Mouse (Mus musculus) stomach, postnatal 0 days (tissue): ENCODE data around the gene Als2cr12. TPM values are rescaled to one million over a fixed set of nuclear protein-coding genes. Genes with fewer than 3 reads are reported as not detected.
A peak's percentile ranks its signal among the peaks of the same experiment; 100 is the strongest.
"Not testable (repeated sequence)": the region's sequence is repeated elsewhere in the genome, so short reads cannot be mapped to it uniquely, and the experiment has no call there.

ENCODE experiments used
- ATAC-seq: fragments of 200-750 bp; cut with Nextera tagmentation; 2 replicates; pipeline ENCODE4 v1.8.0; 2017; ENCODE audit not compliant: low FRiP score, low TSS enrichment
- DNase-seq: peaks from one replicate; pipeline ENCODE4 v3.0.0-alpha.2; 2016; ENCODE audit warnings: low spot score
- H3K27ac ChIP-seq: fragments of 300-500 bp; sonication (generic); replicated peaks from 2 replicates; pipeline ENCODE4 v1.5.1; 2014; ENCODE audit warnings: mild to moderate bottlenecking, control low read depth
- H3K27me3 ChIP-seq: fragments of 300-500 bp; sonication (generic); 2 replicates; pipeline ENCODE4 v1.6.1; 2014; ENCODE audit warnings: low read length; ENCODE audit not compliant: control insufficient read depth, insufficient read depth
- H3K36me3 ChIP-seq: fragments of 300-500 bp; sonication (generic); 2 replicates; pipeline ENCODE4 v1.6.1; 2014; ENCODE audit warnings: low read length, mixed read lengths; ENCODE audit not compliant: control insufficient read depth, insufficient read depth
- H3K4me1 ChIP-seq: fragments of 300-500 bp; sonication (generic); replicated peaks from 2 replicates; pipeline ENCODE4 v1.6.1; 2014; ENCODE audit warnings: antibody characterized with exemption; ENCODE audit not compliant: control insufficient read depth, insufficient read depth
- H3K4me2 ChIP-seq: fragments of 300-500 bp; sonication (generic); replicated peaks from 2 replicates; pipeline ENCODE4 v1.6.1; 2014; ENCODE audit warnings: low read depth, mild to moderate bottlenecking, control low read depth, moderate library complexity
- H3K4me3 ChIP-seq: fragments of 300-500 bp; sonication (generic); 2 replicates; pipeline ENCODE4 v1.5.1; 2014; ENCODE audit warnings: low read depth, low read length, control low read depth
- H3K9ac ChIP-seq: fragments of 300-500 bp; sonication (generic); 2 replicates; pipeline ENCODE4 v1.6.1; 2014; ENCODE audit warnings: mild to moderate bottlenecking, low read length, control low read depth, mixed read lengths
- H3K9me3 ChIP-seq: fragments of 300-500 bp; sonication (generic); 2 replicates; pipeline ENCODE4 v1.6.1; 2016; ENCODE audit warnings: low read length; ENCODE audit not compliant: control insufficient read depth
- CTCF ChIP-seq: IDR thresholded peaks from 2 replicates; pipeline ENCODE4 v1.5.1; 2016; ENCODE audit warnings: antibody characterized with exemption, low read depth, mild to moderate bottlenecking, moderate library complexity
- EP300 ChIP-seq: optimal IDR thresholded peaks from 2 replicates; pipeline ENCODE3; 2016; ENCODE audit warnings: antibody characterized with exemption
- WGBS: fragments of 180-500 bp; shearing (Covaris S2); extraction: QIAGEN DNeasy Blood & Tissue Kit; methylation state at CpG from one replicate; pipeline ENCODE4 v1.1.7; 2014; 5-methylcytosine and 5-hydroxymethylcytosine counted together
- polyA plus RNA-seq: library from polyadenylated mRNA; unstranded; fragments of >200 nt; fragmentation: Nextera tagmentation; extraction: Ambion mirVana; gene quantifications from 2 replicates; pipeline ENCODE4 v1.2.1, GENCODE M21; 2015

Gene Als2cr12
- polyA plus RNA-seq, 1 experiment from 2014 or later: 0.56 TPM

DNA sequence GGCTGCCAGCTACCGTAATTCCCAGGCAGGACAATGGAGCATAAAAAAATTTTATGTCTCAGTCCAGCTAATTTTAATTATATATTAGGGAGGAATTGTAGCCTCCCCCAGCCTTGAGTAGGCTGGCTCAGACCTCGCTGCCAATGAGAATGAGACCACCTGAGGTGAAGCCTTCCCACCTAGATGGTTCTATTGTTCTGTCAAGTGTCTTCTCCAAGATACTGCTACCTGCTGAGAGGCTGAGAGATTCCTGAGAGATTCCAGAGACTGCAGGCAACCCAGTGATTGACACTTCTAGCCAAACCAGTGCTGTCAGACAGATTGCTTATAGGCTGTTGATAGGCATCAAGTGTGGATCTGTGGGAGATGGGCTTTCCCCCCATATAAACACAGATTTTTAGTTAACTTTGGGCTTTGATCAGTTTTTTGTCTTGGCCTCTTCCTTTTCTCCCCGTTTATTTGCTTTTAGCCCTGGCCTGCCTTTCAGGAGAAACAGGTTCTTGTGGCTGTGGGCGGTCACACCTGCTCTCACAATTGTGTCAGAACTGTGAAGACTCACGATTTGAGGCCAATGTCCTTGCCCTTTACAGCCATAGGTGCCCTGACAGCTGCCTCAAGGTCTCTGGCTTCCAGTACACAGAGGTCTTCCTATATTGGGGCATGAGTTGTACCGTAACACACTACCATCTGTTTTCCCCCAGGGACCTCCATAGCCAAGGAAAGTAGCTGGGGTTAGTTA lies 5.6 kb downstream of the Als2cr12 start:
- Histone ChIP-seq H3K9ac (no peak overlapping the region), H3K36me3 (no peaks in the 10 kb centered on the region), H3K4me1 (no peaks in the 10 kb centered on the region), H3K4me2 (no peak overlapping the region), H3K9me3 (no peaks in the 10 kb centered on the region), H3K4me3 (no peak overlapping the region), H3K27ac (0 out of 2 replicates have a peak overlapping the region, but pooled peaks have one; percentile 35), H3K27me3 (no peaks in the 10 kb centered on the region)
- DNase-seq (peak; percentile 55), ATAC-seq (no peak)
- no peak for TF ChIP-seq EP300
- no peak for TF ChIP-seq CTCF
- WGBS: 50% methylated on average over 6 of the region's 6 CpGs

- DNase-seq (no peak), ATAC-seq (no peak)
- WGBS: 92% methylated on average over 1 of the region's 1 CpGs
- no peak overlapping the region for H3K9ac ChIP-seq
- no peaks in the 10 kb centered on the region for H3K9me3 ChIP-seq
- no peak overlapping the region for H3K4me3 ChIP-seq
- H3K27me3 ChIP-seq: no peaks in the 10 kb centered on the region
- no peaks in the 10 kb centered on the region for H3K4me1 ChIP-seq
- TF ChIP-seq EP300 (no peak), CTCF (no peak)
- H3K4me2 ChIP-seq: no peak overlapping the region
- H3K27ac ChIP-seq: no peak overlapping the region
- no peaks in the 10 kb centered on the region for H3K36me3 ChIP-seq
Measured at GRCm38 (mm10) chr1:58689426-58689825, 6.4 kb downstream of the Als2cr12 start.

GRCm38 (mm10) chr1:58678412-58678811 lies 17.4 kb downstream of the Als2cr12 start:
- H3K4me3 ChIP-seq, H3K27ac ChIP-seq, H3K4me1 ChIP-seq, DNase-seq, ATAC-seq, H3K4me2 ChIP-seq, H3K9ac ChIP-seq, H3K27me3 ChIP-seq, H3K36me3 ChIP-seq, H3K9me3 ChIP-seq: not testable (repeated sequence)
- WGBS: 63% methylated on average over 5 of the region's 5 CpGs

GRCm38 (mm10) chr1:58677575-58677974 lies 18.2 kb downstream of the Als2cr12 start:
- no peak overlapping the region for H3K9ac ChIP-seq
- ATAC-seq (no peak; the same call in 1 of the 2 replicates), DNase-seq (no peak)
- peak; percentile 75 for TF ChIP-seq CTCF
- TF ChIP-seq EP300: no peak
- 94% methylated on average over 1 of the region's 1 CpGs for WGBS
- no peak overlapping the region for H3K4me3 ChIP-seq
- no peaks in the 10 kb centered on the region for H3K4me1 ChIP-seq
- H3K4me2 ChIP-seq: no peak overlapping the region
- H3K36me3 ChIP-seq: no peaks in the 10 kb centered on the region
- H3K27ac ChIP-seq: no peak overlapping the region
- H3K9me3 ChIP-seq: no peaks in the 10 kb centered on the region
- no peaks in the 10 kb centered on the region for H3K27me3 ChIP-seq

DNA sequence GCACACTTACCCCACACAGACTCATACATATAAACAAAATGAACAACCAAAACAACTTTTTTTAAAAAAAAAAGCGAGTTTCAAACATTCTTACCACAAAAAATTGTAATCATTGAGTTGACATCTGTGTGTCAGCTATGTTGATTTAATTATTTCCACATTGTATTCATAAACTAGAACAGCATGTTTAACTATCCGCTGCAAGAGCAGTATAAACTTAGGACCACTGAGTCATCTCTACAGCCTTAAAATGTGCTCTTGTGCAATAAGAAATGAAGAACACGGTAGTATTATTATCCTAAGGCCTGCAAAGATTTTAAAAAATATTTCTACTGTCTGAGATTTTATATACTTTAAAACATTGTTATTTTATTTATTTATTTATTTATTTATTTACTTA lies 20.8 kb downstream of the Als2cr12 start:
- DNase-seq (no peak), ATAC-seq (no peak)
- 78% methylated on average over 3 of the region's 3 CpGs for WGBS
- Histone ChIP-seq H3K4me1 (no peaks in the 10 kb centered on the region), H3K27ac (no peak overlapping the region), H3K9ac (no peak overlapping the region), H3K27me3 (no peaks in the 10 kb centered on the region), H3K9me3 (no peaks in the 10 kb centered on the region), H3K4me2 (no peak overlapping the region), H3K36me3 (no peaks in the 10 kb centered on the region), H3K4me3 (no peak overlapping the region)
- TF ChIP-seq CTCF: no peak
- TF ChIP-seq EP300: no peak

DNA sequence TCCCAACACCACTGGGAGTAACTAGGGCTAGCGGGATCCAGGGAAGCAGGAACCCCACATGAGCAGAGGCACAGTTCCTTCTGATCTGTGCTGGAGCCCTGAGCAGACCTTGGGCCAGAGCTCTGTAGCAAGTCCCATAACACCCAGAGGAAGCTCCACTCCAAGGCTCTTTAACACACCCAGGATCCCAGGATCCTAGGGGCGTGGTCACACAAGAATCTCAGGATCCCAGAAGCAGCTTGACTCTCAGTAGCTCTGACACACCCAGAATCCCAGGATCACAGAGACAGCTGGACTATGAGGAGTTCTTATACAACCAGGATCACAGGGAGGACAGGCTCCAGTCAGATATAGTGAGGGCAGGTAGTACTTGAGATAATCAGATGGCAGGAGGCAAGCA lies 23.7 kb downstream of the Als2cr12 start:
- ATAC-seq: no peak
- no peaks in the 10 kb centered on the region for H3K36me3 ChIP-seq
- no peaks in the 10 kb centered on the region for H3K4me1 ChIP-seq
- no peak for TF ChIP-seq EP300
- TF ChIP-seq CTCF: no peak
- H3K27me3 ChIP-seq: no peaks in the 10 kb centered on the region
- H3K27ac ChIP-seq: no peak overlapping the region
- no peaks in the 10 kb centered on the region for H3K9me3 ChIP-seq
- DNase-seq: no peak
- no peak overlapping the region for H3K4me2 ChIP-seq
- H3K4me3 ChIP-seq: no peak overlapping the region
- H3K9ac ChIP-seq: no peak overlapping the region
- WGBS: 89% methylated on average over 2 of the region's 2 CpGs

GRCm38 (mm10) chr1:58669635-58670034 lies 26.2 kb downstream of the Als2cr12 start:
- H3K4me2 ChIP-seq, DNase-seq, H3K4me3 ChIP-seq, H3K4me1 ChIP-seq, H3K27me3 ChIP-seq, H3K9me3 ChIP-seq, H3K9ac ChIP-seq, ATAC-seq, H3K27ac ChIP-seq, H3K36me3 ChIP-seq: not testable (repeated sequence)
- WGBS: 75% methylated on average over 3 of the region's 3 CpGs
